Mouse (Mus musculus) forebrain, embryonic 15.5 days (tissue): Measurements from ENCODE around the gene Morf4l2. TPM values are rescaled to one million over a fixed set of nuclear protein-coding genes. Genes with fewer than 3 reads are reported as not detected.
"Not testable (repeated sequence)": the region's sequence is repeated elsewhere in the genome, so short reads cannot be mapped to it uniquely, and the experiment has no call there.

Source experiments
- ATAC-seq: fragments of 200-750 bp; cut with Nextera tagmentation; replicated peaks from 2 replicates; pipeline ENCODE4 v1.8.0; 2017; ENCODE audit warnings: mild to moderate bottlenecking, moderate TSS enrichment, moderate library complexity
- H3K27ac ChIP-seq: fragments of 300-500 bp; sonication (generic); replicated peaks from 2 replicates; pipeline ENCODE4 v1.5.1; 2015; ENCODE audit warnings: mild to moderate bottlenecking, inconsistent platforms
- H3K27me3 ChIP-seq: fragments of 300-500 bp; sonication (generic); 2 replicates; pipeline ENCODE4 v1.6.1; 2015; ENCODE audit warnings: inconsistent platforms
- H3K36me3 ChIP-seq: fragments of 300-500 bp; sonication (generic); 2 replicates; pipeline ENCODE4 v1.6.1; 2015; ENCODE audit warnings: mild to moderate bottlenecking, inconsistent platforms
- H3K4me1 ChIP-seq: fragments of 300-500 bp; sonication (generic); 2 replicates; pipeline ENCODE4 v1.6.1; 2015; ENCODE audit warnings: inconsistent platforms
- H3K4me2 ChIP-seq: fragments of 300-500 bp; sonication (generic); replicated peaks from 2 replicates; pipeline ENCODE4 v1.6.1; 2015; ENCODE audit warnings: mild to moderate bottlenecking, inconsistent platforms
- H3K4me3 ChIP-seq: fragments of 300-500 bp; sonication (generic); 2 replicates; pipeline ENCODE4 v1.5.1; 2015; ENCODE audit warnings: mild to moderate bottlenecking, inconsistent platforms
- H3K9ac ChIP-seq: fragments of 300-500 bp; sonication (generic); replicated peaks from 2 replicates; pipeline ENCODE4 v1.6.1; 2015; ENCODE audit warnings: mild to moderate bottlenecking, inconsistent platforms
- H3K9me3 ChIP-seq: fragments of 300-500 bp; sonication (generic); 2 replicates; pipeline ENCODE4 v1.6.1; 2016; ENCODE audit warnings: inconsistent platforms
- WGBS: fragments of 180-500 bp; shearing (Covaris S2); methylation state at CpG from one replicate; pipeline ENCODE4 v1.1.7; 2015; ENCODE audit warnings: mixed read lengths; 5-methylcytosine and 5-hydroxymethylcytosine counted together
- polyA plus RNA-seq: library from polyadenylated mRNA; unstranded; fragments of >200 nt; fragmentation: Nextera tagmentation; extraction: Ambion mirVana; gene quantifications from 2 replicates; pipeline ENCODE4 v1.2.1, GENCODE M21; 2015

Gene Morf4l2
- polyA plus RNA-seq, 1 experiment from 2014 or later = 561 TPM

- H3K27me3 ChIP-seq, H3K9me3 ChIP-seq, H3K4me3 ChIP-seq, H3K9ac ChIP-seq, H3K4me1 ChIP-seq, H3K27ac ChIP-seq, H3K4me2 ChIP-seq, H3K36me3 ChIP-seq: not testable (repeated sequence)
- ATAC-seq = peak; percentile 88
- WGBS = 28% methylated on average over 3 of the region's 3 CpGs
These were observed 51.7 kb downstream of the Morf4l2 start for GRCm38 (mm10) chrX:136691606-136692293.

Other genes with a start within 250 kb of the Morf4l2 start
- gene Kir3dl1, start 225.7 kb downstream of the Morf4l2 start, polyA plus RNA-seq = not detected in 2 replicates
- gene Kir3dl2, start 199.6 kb downstream of the Morf4l2 start, polyA plus RNA-seq = 0.17 and 0.25 TPM in 2 replicates
- 45.2 and 53.8 TPM in 2 replicates for gene Tceal3, start 152.8 kb downstream of the Morf4l2 start, polyA plus RNA-seq
- gene Tceal1, start 35.7 kb downstream of the Morf4l2 start, polyA plus RNA-seq = 19.3 and 20.2 TPM in 2 replicates
- gene Glra4, start 36.5 kb upstream of the Morf4l2 start, polyA plus RNA-seq = 0.17 TPM in 1 of 2 replicates, not detected in the other
- gene Plp1, start 79.0 kb upstream of the Morf4l2 start, polyA plus RNA-seq = 10.3 and 12.6 TPM in 2 replicates
- 10.8 and 12.3 TPM in 2 replicates for gene Rab9b, start 125.1 kb upstream of the Morf4l2 start, polyA plus RNA-seq
- gene H2bfm, start 183.6 kb upstream of the Morf4l2 start, polyA plus RNA-seq = not detected in 2 replicates
- gene Tmsb15b2, start 231.8 kb upstream of the Morf4l2 start, polyA plus RNA-seq = 109 and 124 TPM in 2 replicates
- gene Tmsb15l, start 233.2 kb upstream of the Morf4l2 start, polyA plus RNA-seq = 11.1 and 12.5 TPM in 2 replicates
- 56.2 and 56.3 TPM in 2 replicates for gene Tmsb15b1, start 233.2 kb upstream of the Morf4l2 start, polyA plus RNA-seq
- 284 and 313 TPM in 2 replicates for gene Zcchc18, start 249.5 kb upstream of the Morf4l2 start, polyA plus RNA-seq